Mouse (Mus musculus): ENCODE results near the gene Itih4.

Itih4 gene

DNA sequence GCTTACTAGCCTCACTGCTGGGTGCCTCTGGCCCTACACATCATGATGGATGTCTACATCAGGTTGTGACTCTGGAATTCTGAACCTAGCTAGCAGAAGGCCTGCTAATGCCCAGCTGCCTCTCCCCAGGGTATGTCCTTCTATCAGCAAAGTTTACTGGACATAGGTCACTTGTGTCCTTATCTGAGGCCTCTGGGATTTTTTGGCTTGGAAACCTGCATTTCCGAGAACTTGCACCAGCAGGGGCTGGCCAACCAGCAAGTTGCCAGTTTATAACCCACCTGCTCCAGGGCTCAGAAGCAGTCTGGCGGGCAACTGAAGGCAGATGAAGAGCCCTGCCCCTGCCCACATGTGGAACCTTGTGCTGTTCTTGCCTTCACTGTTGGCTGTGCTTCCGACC lies at the start of gene Itih4:
Gene Itih4, plus strand, starts transcription at position 273 of the 400 bp plus-strand sequence.
- DNase-seq (ENCODE audit: low read depth, low spot score), result no peak

DNA sequence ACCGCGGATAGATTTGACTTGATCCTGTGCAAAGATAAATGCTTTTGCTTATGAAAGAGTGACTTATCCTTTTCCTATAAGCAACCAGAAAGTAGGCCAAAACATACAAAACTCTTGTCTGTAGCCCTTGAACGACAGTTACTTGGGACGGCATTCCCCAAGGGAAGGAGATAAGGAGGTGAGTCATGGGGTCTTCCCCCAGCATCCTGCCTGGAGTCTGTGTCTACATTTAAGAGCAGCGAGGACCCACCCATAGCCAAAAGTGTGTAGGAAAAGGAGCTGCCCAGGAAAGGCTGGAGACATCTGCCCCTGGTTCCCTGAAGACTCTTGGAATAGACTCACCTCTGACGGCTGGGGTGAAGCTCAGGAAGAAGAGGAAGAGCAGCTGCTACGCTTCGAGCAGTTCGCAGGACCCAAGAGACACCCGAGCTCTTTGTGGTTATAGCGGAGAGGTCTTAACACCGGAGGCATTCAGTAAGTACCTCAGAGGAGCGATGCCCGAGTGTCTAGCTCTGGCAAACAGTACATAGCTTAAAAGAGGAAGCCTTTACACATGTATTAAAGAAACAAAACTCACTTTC lies 48.8 kb upstream of the Itih4 start:
- no peak for DNase-seq (ENCODE audit: low read depth, low spot score)

DNA sequence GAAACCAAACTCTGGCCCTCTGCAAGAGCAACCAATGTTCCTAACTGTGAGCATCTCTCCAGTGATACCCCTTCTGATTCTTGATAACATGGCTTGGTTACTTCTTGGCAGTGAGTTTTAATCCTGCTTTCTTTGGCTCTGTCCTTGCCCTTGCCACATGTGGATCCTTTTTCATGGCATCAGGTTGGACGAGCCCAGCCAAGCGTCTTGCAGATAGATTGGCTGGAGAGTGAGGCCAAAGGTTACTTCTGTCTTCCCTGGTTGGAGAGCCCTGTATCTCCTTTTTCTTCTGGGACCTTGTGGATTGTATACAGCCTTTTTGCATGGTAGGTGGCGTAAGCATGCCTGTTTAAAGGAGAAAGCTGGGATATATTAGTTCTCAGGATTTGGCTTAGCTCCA lies 42.6 kb upstream of the Itih4 start:
- DNase-seq (ENCODE audit: low read depth, low spot score), result no peak

DNA sequence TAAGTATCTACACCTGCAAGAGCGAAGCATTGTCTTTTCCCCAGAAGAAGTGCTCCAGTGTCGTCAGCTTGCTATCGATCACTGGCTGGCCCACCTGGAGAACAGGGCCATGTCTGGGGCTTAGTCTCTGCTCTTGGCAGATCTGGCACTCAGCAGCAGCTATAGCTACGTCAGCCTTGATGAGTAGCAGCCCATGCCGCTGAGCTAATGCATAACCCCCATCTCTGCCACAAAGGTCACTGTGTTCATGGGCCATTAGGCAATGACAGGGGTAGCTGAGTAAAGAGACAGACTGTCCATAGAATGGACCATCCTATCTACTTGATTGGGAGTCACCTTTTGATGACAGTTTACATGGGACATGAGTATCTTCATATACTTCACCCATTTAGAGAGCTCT lies 35.8 kb upstream of the Itih4 start:
- no peak for DNase-seq (ENCODE audit: low read depth, low spot score)

DNA sequence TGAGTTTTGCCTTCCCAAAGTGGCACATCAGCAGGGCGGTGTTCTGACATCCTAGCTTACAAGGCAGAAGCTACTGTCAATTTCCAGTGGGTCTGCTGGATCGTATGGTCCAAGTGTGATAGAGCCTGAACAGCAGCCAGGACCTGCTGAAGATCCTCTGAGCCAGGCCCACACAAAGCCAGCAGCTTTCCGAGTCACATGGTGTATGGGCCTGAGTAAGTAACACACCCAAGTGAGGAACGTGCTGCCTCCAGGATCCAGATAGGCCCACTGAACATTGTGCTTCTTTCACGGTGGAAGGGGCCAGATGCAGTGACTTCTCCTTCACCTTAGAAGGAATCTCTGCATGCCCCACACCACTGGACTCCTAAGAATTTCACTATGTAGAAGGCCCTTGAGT lies 34.0 kb upstream of the Itih4 start:
- DNase-seq (ENCODE audit: low read depth, low spot score), result no peak

DNA sequence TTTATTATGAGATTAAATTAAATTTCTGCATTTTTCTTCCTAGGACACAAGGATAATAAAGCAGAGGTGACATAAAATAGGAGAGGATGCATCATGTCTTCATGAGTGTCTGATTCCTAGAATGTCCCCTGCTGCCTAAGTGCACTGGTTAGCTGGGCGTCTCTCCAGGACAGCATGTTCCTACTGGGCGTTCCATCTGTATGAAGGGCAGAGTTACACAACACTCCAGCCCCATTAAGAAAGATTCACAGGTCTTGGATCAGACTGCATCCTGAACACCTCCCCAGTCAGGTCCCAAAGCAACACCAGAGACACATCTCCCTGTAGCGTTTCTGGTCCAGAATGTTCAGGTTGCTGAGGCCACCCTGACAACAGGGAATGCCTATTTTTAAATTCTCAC lies 31.0 kb upstream of the Itih4 start:
- DNase-seq (ENCODE audit: low read depth, low spot score), result peak; percentile 77

DNA sequence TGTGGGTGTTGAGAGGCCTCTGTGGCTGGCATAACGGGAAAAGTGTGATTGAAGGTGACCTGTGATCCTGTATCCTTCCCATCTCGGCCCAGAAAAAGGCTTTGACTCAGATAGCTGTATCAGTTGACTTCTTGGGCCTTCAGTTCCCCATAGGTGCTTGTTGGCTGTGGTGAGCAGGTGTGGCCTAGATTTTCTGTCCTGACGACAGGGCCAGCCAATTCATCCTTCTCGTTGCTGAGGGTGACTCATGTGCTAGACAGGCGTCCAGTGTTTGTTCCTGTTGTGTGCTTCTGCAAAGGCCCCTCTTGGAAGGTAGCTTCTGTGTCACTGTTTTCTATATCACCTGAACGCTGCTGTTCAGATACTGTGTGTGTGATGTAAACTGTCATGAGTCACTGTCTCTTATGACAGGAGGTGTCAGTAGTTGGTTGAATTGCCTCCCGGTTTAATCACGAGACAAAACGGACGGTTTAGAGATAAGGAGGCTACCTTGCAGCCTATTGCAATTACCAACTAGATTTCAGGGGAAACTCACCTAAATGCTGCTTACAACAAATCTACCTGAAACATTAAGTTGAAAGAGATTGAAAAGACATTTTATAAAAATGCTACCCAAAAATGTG lies 29.3 kb upstream of the Itih4 start:
- DNase-seq (ENCODE audit: low read depth, low spot score), result peak; percentile 88

DNA sequence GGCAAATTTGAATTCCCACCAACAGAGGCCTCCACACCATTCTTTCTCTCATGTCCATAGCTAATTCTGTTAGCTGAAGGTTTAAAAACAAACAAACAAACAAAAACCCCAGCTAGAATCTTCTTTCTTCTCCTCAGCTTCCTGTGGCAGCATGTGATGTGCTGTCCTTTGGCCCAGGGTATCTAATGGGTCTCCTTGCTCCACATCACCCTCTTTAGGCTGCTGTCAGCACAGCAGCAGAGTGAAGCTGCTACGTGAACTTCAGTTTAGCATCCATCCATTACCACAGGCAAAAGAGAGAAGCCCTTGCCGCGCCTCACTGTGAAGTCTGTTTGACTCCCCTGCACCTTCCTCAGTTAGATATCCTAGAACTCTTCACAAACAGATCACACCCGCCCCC lies 28.3 kb upstream of the Itih4 start:
- DNase-seq (ENCODE audit: low read depth, low spot score), result peak; percentile 47

DNA sequence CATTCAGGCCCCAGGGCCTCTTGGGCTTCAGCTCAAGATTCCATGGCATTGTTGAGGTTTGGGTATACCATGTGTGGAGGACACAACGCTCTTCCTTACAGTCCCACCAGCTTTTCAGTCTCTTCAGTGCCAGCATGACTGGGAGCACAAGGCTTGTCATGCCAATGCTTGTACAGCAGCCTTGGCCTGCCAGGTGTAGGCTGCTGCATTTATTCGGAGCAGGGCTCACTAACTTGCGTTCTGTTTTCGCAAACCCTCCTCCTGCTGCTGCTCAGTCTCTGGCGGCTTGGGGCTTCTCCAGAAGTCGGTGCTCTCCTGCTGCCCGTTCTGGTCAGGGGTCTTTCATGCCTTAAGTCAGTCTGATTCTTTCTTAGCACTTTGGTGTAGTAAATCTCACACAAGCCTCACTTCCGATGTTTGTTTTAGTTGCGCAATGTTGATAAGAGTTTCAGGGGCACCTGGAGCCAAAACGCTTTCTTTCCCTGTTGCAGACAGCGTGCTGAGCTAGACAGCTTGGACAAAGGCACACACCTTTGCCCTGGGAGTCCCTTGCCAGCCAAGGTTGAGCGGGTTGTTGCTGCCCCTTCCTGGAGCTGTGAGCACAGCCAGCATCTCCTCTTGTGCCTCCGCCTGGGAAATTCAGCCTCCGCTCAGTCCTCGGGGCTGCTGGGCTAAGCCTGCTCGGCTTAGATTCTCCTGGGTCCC lies 24.7 kb upstream of the Itih4 start:
- DNase-seq (ENCODE audit: low read depth, low spot score), result peak; percentile 54

DNA sequence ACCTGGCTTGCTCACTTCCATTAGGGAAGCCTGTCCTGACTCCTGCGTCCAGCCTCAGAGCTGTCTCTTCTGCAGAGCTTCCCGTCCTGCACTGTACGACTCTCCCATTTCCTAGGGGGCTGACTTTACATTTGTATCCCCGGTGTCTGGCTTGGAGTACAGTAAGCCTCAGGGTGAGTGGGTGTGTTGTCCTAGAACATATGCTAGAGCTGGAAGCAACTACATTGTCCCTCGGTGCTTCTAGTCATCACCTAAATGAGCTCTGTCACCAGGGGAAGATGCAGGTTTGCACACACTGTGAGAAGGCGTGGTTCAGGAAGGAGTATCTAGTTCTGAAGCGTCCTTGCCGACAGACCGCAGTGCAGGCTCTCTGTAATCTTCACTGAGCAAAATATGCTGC lies 23.9 kb upstream of the Itih4 start:
- peak; percentile 50 for DNase-seq (ENCODE audit: low read depth, low spot score)

DNA sequence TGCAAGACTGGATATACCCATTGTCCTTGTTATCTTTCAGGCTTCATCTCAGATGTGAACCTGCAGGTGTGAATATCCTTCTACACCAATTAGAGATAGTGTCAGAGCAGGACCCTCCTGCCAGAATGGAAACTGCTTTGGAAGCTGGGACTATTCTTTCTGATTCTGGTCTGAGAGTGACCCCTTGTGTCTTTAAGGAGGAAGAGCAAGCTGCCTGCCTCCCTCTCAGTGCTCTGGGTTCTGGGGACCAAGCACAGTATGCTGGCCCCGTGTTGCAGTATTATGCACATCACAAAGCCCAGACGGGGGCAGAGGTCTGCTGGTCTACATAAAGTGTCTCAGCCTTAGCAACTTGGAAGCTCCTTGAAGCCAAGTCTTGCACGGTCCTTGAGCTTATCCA lies 21.0 kb upstream of the Itih4 start:
- peak; percentile 31 for DNase-seq (ENCODE audit: low read depth, low spot score)

DNA sequence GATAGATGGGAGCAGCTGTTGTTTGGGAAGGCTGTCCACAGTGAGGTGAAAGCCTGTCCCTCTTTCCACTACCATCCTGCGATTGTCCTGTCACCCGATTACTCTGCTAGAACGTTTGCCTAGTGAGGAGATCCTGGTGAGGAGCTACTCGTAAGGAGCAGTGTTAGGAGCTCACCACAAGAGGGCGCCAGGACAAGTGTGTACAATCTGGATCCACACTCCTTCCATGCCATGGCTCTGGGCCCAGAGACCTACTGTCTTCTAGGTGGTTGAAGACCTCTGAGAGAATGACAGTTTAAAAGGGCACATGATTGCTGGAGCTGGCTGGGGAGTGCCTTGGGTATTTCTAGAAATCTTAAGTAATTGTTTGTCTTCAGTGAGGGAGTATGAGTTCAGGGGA lies 19.2 kb upstream of the Itih4 start:
- peak; percentile 80 for DNase-seq (ENCODE audit: low read depth, low spot score)

DNA sequence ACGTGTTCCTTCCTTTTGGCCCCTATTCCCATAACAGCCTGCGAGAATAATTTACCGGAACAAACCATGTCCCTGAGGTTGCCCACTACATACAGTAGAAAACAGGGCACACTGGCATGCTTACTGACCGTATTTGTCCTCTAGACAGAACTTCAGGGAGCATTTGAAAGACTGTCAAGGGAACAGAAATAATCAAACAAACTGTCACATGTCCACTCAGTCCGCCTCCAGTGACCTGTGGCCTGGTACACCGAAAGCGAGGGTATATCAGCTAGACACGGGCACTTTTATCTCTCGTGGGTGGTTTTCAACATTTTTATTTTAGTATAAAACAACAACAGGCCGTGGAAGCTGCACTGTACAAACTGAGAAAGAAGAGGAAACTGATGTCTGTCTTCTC lies 17.4 kb upstream of the Itih4 start:
- DNase-seq (ENCODE audit: low read depth, low spot score), result no peak

DNA sequence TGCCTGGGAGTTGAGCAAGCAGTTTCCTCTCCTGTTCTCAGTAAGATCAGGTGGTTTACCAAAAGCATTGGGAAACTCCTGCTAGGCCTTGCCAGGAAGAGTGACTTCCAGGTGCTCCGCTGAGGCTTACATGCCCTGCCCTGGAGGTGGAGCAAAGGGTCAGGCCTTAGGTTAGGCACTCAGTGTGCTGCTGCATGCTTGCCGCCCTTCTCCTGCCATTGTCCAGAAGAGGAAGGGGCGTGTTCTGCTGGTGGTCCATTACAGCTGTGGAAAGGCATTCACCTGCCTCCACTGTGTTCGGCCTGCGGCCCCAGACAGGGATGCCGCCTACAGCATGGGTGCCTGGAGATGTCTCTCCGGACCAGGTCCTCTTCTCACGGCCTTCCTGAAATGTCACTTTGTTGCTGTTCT lies 16.9 kb upstream of the Itih4 start:
- no peak for DNase-seq (ENCODE audit: low read depth, low spot score)

DNA sequence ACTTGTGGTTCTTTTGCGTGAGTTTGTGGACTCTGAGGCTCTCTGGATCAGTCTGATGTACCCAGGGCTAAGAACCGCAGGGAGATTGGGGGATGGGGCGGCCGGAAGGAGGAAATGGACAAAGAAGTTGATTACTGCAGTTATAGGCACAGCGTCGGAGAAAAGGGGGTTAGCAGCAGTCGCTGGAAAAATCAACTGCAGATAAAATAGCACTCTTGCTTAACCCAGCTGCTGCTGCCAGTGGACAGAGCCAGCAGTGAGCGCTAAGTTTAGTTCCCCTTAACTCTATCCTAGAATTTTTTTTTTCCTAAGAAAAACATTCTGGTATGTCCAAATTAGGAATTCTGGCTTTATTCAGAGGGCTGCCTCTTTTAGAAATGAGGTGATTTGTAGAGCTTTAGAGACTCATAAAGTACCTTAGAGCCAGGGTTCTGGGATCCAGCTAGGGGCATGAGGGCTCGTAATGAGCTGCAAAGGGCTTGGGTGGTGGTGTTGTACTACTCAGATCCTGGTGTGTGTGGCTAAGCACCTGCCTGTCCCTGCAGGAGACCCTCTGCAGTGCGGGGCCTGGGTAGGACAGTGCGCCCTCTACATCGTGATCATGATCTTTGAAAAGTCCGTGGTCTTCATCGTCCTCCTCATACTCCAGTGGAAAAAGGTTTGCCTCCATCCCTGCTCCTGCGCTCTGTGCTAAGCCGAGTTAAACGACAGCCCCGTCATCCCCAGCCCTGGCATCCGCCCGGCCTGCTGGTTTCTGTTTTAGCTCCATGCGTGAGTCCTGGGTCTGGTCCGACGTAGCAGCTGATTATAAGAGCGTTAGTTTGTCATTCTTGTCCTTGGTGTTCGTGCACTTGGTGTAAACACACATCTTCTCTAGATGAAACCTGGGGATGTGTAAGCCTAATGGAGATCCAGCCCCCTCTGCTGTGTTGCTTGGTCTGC lies 15.8 kb upstream of the Itih4 start:
- DNase-seq (ENCODE audit: low read depth, low spot score), result peak; percentile 52

DNA sequence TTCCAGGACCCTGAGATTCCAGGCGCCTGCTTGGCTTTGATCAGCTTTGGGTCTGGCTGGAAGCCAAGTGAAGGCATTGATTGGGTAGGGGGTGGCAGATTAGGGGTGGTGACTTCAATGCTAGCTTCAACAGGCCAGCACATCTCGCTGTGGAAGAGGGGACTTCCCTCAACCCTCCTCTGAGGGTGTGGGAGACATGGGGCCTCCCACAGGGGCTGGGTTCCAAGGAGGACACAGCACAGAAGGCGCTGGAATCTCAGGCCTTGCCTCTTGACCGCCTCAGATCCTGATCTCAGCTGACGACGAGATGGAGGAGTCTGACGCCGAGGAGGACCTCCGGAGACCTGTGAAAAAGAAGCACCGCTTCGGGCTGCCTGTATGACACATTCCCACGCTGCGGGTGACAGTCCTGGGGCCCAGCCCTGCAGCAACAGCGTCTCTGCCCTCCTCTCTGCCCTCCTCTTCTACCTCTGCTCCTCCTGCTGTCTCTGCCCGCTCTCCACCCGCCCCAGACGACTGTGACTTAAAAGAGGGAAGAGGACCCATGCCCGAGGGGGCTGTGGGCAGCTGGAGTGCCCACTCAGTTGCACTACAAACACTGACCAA lies 12.1 kb upstream of the Itih4 start:
- no peak for DNase-seq (ENCODE audit: low read depth, low spot score)

DNA sequence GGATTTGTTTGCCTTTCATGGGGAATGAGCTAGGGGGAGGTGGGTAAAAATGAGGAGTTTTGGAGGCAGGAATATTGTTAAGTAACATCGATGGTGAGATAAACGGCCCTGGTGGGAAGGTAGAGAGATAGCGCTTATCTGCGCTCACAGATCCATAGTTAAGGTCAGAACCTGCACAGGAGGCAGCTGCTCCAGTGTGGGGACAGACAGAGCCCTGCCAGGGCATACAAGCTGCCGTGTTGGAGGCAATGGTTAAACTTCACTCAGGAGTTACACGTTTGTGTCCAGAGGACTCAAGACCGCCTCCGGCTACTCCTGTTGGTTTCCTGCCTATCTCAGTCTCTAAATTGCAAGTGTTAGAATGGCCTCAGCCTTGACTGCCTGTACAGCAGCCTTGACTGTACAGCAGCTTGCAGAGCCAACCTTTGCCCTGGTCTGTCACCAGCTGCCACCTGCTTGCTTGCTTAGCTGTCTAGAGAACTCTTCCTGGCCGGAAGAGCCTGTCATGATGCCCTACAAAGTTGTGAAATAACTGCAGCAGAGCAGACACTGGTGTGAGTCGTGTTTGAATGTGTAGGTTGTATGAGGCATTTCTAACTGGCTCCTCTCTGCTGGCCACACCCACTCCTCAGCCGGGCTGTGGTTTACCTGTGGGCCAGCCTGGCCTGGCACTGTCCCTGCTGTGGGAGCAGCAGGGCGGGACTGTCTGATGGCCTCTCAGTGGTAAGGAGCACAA lies 11.0 kb upstream of the Itih4 start:
- DNase-seq (ENCODE audit: low read depth, low spot score), result no peak

DNA sequence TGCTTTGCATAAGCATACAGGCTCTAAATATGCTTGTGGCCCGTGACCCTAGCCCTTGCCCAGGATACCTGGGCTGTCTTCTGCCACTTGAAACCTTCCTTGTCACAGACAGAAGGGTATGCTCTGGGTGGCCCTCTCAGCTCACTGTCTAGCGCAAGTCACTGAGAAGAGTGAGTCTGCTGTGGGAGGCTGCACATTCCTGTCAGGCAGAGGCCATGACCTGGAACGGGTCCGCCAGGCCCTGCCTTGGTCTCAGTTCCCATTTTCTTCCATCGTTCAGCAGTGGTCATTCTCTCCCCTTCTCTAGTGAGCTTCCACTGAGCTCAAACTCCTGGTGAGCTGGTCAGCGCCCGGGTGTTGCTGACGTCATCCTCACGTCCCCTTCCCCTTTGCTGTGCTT lies 10.3 kb upstream of the Itih4 start:
- no peak for DNase-seq (ENCODE audit: low read depth, low spot score)

DNA sequence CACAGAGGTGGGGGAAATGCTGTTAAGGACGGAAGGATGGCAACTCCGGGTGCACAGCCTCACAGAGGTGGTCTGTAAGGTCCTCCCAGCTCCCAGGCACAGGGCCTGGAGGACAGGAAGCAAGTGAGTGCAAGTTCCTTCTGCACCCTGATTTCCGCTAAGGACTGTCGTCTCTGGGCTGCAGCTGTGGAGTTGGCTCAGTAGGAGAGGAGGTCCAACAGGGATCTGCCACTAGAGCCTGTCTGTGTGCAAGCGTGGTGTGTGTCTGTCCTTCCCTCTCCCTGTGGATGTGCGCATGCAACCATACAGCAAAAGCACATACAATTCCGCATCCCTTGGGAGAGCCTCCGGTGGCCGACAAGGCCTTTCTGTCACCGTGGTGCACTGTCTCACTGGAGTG lies 9.8 kb upstream of the Itih4 start:
- DNase-seq (ENCODE audit: low read depth, low spot score), result no peak

DNA sequence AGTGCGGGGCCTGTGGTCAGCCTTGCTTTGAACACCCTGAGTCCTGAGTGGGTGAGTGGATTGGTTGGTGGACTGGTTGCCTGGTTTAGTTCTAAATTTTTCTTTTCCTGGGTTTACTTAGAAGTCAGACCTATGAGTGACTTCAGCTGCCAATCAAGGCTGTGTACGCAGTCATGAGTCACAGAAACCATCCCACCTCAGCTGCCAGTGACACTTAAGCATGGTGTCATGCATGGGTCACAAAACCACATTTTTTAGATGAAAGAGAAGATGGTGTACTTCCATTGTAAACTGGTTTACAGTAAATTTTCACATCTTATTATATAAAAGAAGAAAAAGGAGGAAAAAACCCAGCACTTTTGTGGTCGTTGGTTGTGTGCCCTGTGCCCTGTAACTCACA lies 8.4 kb upstream of the Itih4 start:
- DNase-seq (ENCODE audit: low read depth, low spot score), result no peak

DNA sequence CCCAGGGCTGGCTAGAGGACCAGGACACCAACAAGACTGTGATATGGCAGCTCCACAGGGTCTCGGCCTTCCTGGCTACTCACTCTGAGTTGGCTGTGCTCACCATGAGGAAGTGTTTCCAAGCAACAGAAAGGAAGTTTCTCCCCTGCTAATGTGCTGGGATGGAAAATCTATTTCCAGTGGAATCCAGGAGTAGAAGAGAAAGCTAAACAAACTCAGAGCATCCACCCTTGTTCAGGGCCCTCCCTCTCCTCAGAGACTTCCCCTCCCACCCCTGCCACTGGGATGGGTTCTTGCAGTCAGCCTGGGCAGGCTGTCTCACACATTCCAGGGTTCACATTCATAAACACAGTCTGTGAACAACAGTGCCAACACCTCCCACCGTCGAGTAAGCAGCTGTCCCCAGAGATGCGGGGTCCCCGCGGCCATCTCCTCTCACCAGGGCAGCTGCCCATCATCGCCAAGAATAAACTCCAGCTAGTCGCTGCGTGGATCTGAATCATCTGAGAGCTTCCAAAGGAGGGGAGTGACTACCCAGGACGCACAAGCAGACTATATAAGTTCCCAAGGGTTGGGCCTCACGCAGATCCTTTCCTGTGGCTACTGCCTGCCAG lies 7.2 kb upstream of the Itih4 start, which contains the start of gene Mustn1:
Gene Mustn1, plus strand, starts transcription at position 243 of the 614 bp plus-strand sequence.
- DNase-seq (ENCODE audit: low read depth, low spot score), result peak; percentile 57

Measured in brain, adult 2 months (tissue).